ENCODE assay signal across 8 mouse cellular contexts in genomic region chr5:130080051-130080681, GRCm38 (mm10). TPM values are rescaled to one million over a fixed set of nuclear protein-coding genes. Genes with fewer than 3 reads are reported as not detected.
A peak's percentile ranks its signal among the peaks of the same experiment; 100 is the strongest.
DNase-seq lines count a peak whose midpoint lies in the region; ATAC-seq lines count a peak whose summit lies in the region.

No protein-coding gene starts in this region.

- H3K27ac ChIP-seq in embryonic facial prominence, embryonic 10.5 days (replicated peaks), result peak overlapping the region; percentile 96
- peak overlapping the region; percentile 97 for H3K27ac ChIP-seq in limb, embryonic 10.5 days
- 0 out of 2 replicates have a peak overlapping the region, but pooled peaks have one; percentile 72 for H3K27ac ChIP-seq in neural tube, embryonic 15.5 days (replicated peaks)

- H3K4me1 ChIP-seq in embryonic facial prominence, embryonic 10.5 days, result peaks cover 16% of the 10 kb centered on the region
- peaks cover 19% of the 10 kb centered on the region for H3K4me1 ChIP-seq in limb, embryonic 10.5 days
- peaks cover 20% of the 10 kb centered on the region for H3K4me1 ChIP-seq in neural tube, embryonic 15.5 days

- peak overlapping the region; percentile 75 for H3K4me2 ChIP-seq in neural tube, embryonic 15.5 days

- H3K4me3 ChIP-seq in embryonic facial prominence, embryonic 10.5 days, result peak overlapping the region; percentile 88
- H3K4me3 ChIP-seq in limb, embryonic 10.5 days, result peak overlapping the region; percentile 78
- H3K4me3 ChIP-seq in neural tube, embryonic 15.5 days (replicated peaks), result peak overlapping the region; percentile 55

- H3K27me3 ChIP-seq in embryonic facial prominence, embryonic 10.5 days (replicated peaks; ENCODE audit: low read depth, poor library complexity, severe bottlenecking), result peaks cover 19% of the 10 kb centered on the region
- peaks cover 6% of the 10 kb centered on the region; the same call in 1 of the 2 replicates for H3K27me3 ChIP-seq in limb, embryonic 10.5 days (ENCODE audit: low read depth, poor library complexity, severe bottlenecking)
- no peaks in the 10 kb centered on the region; the same call in 1 of the 2 replicates for H3K27me3 ChIP-seq in neural tube, embryonic 15.5 days (replicated peaks)

- DNase-seq in embryo, embryonic 10 days (ENCODE audit: low spot score), result peak; percentile 23
- no peak for DNase-seq in embryo, embryonic 9.5 days (ENCODE audit: extremely low spot score)
- DNase-seq in 3134 (ENCODE audit: extremely low read depth, insufficient read length, low spot score), result peak; percentile 40
- DNase-seq in embryonic facial prominence, embryonic 10.5 days (ENCODE audit: low spot score), result peak; percentile 34
- peak; percentile 39 for DNase-seq in limb, embryonic 10.5 days (ENCODE audit: low spot score)
- DNase-seq in urinary bladder, postnatal 14 days (ENCODE audit: low spot score), result no peak

- peaks cover 8% of the 10 kb centered on the region; the same call in 1 of the 2 replicates for H3K9me3 ChIP-seq in embryonic facial prominence, embryonic 10.5 days
- H3K9me3 ChIP-seq in limb, embryonic 10.5 days (replicated peaks), result 0 out of 2 replicates have a peak, but pooled peaks cover 2% of the 10 kb centered on the region
- H3K9me3 ChIP-seq in neural tube, embryonic 15.5 days (replicated peaks), result 0 out of 2 replicates have a peak, but pooled peaks cover 5% of the 10 kb centered on the region

- ATAC-seq in neural tube, embryonic 15.5 days (ENCODE audit: low FRiP score), result 0 out of 2 replicates have a peak, but pooled peaks have one; percentile 5
- no peak for ATAC-seq in megakaryocyte-erythroid progenitor cell, adult 5-6 weeks (replicated peaks; ENCODE audit: low FRiP score, low TSS enrichment, poor library complexity, severe bottlenecking)

- H3K9ac ChIP-seq in neural tube, embryonic 15.5 days (replicated peaks), result peak overlapping the region; percentile 61

- H3K36me3 ChIP-seq in embryonic facial prominence, embryonic 10.5 days (replicated peaks), result peaks cover 47% of the 10 kb centered on the region
- peaks cover 42% of the 10 kb centered on the region for H3K36me3 ChIP-seq in limb, embryonic 10.5 days
- H3K36me3 ChIP-seq in neural tube, embryonic 15.5 days, result peaks cover 4% of the 10 kb centered on the region; the same call in 1 of the 2 replicates

- 74% methylated on average over 16 of the region's 16 CpGs for WGBS in embryonic facial prominence, embryonic 10.5 days
- 70% methylated on average over 16 of the region's 16 CpGs for WGBS in limb, embryonic 10.5 days
- 75% methylated on average over 16 of the region's 16 CpGs for WGBS in neural tube, embryonic 15.5 days

RNA-seq across cellular contexts. Expression of gene Tpst1, which starts 7.0 kb away (rescaled TPM):
- polyA plus RNA-seq in embryonic facial prominence, embryonic 10.5 days (2016; fragmentation: Nextera tagmentation; extraction: Ambion mirVana), result 52.3 and 55.6 TPM in 2 replicates
- polyA plus RNA-seq in limb, embryonic 10.5 days (2016; fragmentation: Nextera tagmentation; extraction: Ambion mirVana), result 65.4 and 65.6 TPM in 2 replicates
- 58.8 and 59.2 TPM in 2 replicates for polyA plus RNA-seq in neural tube, embryonic 15.5 days (2015; fragmentation: Nextera tagmentation; extraction: Ambion mirVana)
- total RNA-seq in megakaryocyte-erythroid progenitor cell, adult 5-6 weeks (2014; fragmentation: Nextera tagmentation), result 12.1 and 17.6 TPM in 2 replicates
- total RNA-seq in megakaryocyte-erythroid progenitor cell, adult 5-6 weeks (2017), result 4.8 and 7.9 TPM in 2 replicates

RNA-seq across cellular contexts. Expression of gene Crcp, which starts 51.1 kb away (rescaled TPM):
- polyA plus RNA-seq in embryonic facial prominence, embryonic 10.5 days (2016; fragmentation: Nextera tagmentation; extraction: Ambion mirVana), result 53.3 and 54.4 TPM in 2 replicates
- 57.2 and 61.0 TPM in 2 replicates for polyA plus RNA-seq in limb, embryonic 10.5 days (2016; fragmentation: Nextera tagmentation; extraction: Ambion mirVana)
- polyA plus RNA-seq in neural tube, embryonic 15.5 days (2015; fragmentation: Nextera tagmentation; extraction: Ambion mirVana), result 73.4 and 80.4 TPM in 2 replicates
- 33.3 and 58.9 TPM in 2 replicates for total RNA-seq in megakaryocyte-erythroid progenitor cell, adult 5-6 weeks (2014; fragmentation: Nextera tagmentation)
- total RNA-seq in megakaryocyte-erythroid progenitor cell, adult 5-6 weeks (2017), result 43.5 and 120 TPM in 2 replicates

RNA-seq across cellular contexts. Expression of gene Asl, which starts 51.1 kb away (rescaled TPM):
- 34.2 and 34.8 TPM in 2 replicates for polyA plus RNA-seq in embryonic facial prominence, embryonic 10.5 days (2016; fragmentation: Nextera tagmentation; extraction: Ambion mirVana)
- 26.1 and 27.5 TPM in 2 replicates for polyA plus RNA-seq in limb, embryonic 10.5 days (2016; fragmentation: Nextera tagmentation; extraction: Ambion mirVana)
- polyA plus RNA-seq in neural tube, embryonic 15.5 days (2015; fragmentation: Nextera tagmentation; extraction: Ambion mirVana), result 38.7 and 46.2 TPM in 2 replicates
- 13.7 and 19.9 TPM in 2 replicates for total RNA-seq in megakaryocyte-erythroid progenitor cell, adult 5-6 weeks (2014; fragmentation: Nextera tagmentation)
- total RNA-seq in megakaryocyte-erythroid progenitor cell, adult 5-6 weeks (2017), result 14.0 and 18.3 TPM in 2 replicates

Comparison
In these comparisons a context has a peak if more than half of its experiments do, and no peak if none do; other contexts are left out.
1. DNase-seq: peak in embryo, embryonic 10 days (single experiment), 3134 (single experiment), embryonic facial prominence, embryonic 10.5 days (single experiment) and limb, embryonic 10.5 days (single experiment); none in embryo, embryonic 9.5 days (single experiment) and urinary bladder, postnatal 14 days (single experiment).
2. Peak in every context shown above with its lines, with median percentiles within 50 percentile points of each other: H3K27ac ChIP-seq and H3K4me3 ChIP-seq.